Mouse (Mus musculus) neural tube, embryonic 11.5 days (tissue): ENCODE measurements around the gene Emc7. TPM values are rescaled to one million over a fixed set of nuclear protein-coding genes. Genes with fewer than 3 reads are reported as not detected.
A peak's percentile ranks its signal among the peaks of the same experiment; 100 is the strongest.
"Not testable (repeated sequence)": the region's sequence is repeated elsewhere in the genome, so short reads cannot be mapped to it uniquely, and the experiment has no call there.

Experiments used
- ATAC-seq: fragments of 200-750 bp; cut with Nextera tagmentation; 2 replicates; pipeline ENCODE4 v1.8.0; 2017; ENCODE audit warnings: moderate number of reproducible peaks, mild to moderate bottlenecking, moderate TSS enrichment, moderate library complexity; ENCODE audit not compliant: insufficient read depth, low FRiP score, low TSS enrichment
- DNase-seq: peaks from one replicate; pipeline ENCODE4 v3.0.0-alpha.2; 2015; ENCODE audit warnings: low spot score
- H3K27ac ChIP-seq: fragments of 300-500 bp; sonication (generic); 2 replicates; pipeline ENCODE4 v1.5.1; 2014; ENCODE audit warnings: low read depth, mild to moderate bottlenecking, low read length
- H3K27me3 ChIP-seq: fragments of 300-500 bp; sonication (generic); 2 replicates; pipeline ENCODE4 v1.6.1; 2014; ENCODE audit warnings: mild to moderate bottlenecking, low read length, mixed read lengths; ENCODE audit not compliant: control insufficient read depth, insufficient read depth
- H3K36me3 ChIP-seq: fragments of 300-500 bp; sonication (generic); 2 replicates; pipeline ENCODE4 v1.6.1; 2014; ENCODE audit warnings: mild to moderate bottlenecking, low read length, moderate library complexity, mixed read lengths; ENCODE audit not compliant: control insufficient read depth, insufficient read depth
- H3K4me1 ChIP-seq: fragments of 300-500 bp; sonication (generic); 2 replicates; pipeline ENCODE4 v1.6.1; 2014; ENCODE audit warnings: low read length, mixed read lengths; ENCODE audit not compliant: control insufficient read depth, insufficient read depth
- H3K4me2 ChIP-seq: fragments of 300-500 bp; sonication (generic); 2 replicates; pipeline ENCODE4 v1.6.1; 2014; ENCODE audit warnings: low read depth, mild to moderate bottlenecking, moderate library complexity
- H3K4me3 ChIP-seq: fragments of 300-500 bp; sonication (generic); 2 replicates; pipeline ENCODE4 v1.5.1; 2014; ENCODE audit warnings: low read depth, low read length
- H3K9ac ChIP-seq: fragments of 300-500 bp; sonication (generic); 2 replicates; pipeline ENCODE4 v1.6.1; 2014; ENCODE audit warnings: mild to moderate bottlenecking, low read length
- H3K9me3 ChIP-seq: fragments of 300-500 bp; sonication (generic); 2 replicates; pipeline ENCODE4 v1.6.1; 2016; ENCODE audit warnings: low read length; ENCODE audit not compliant: control insufficient read depth
- WGBS: fragments of 180-500 bp; shearing (Covaris S2); extraction: QIAGEN DNeasy Blood & Tissue Kit; methylation state at CpG from one replicate; pipeline ENCODE4 v1.1.7; 2014; 5-methylcytosine and 5-hydroxymethylcytosine counted together
- polyA plus RNA-seq: library from polyadenylated mRNA; unstranded; fragments of >200 nt; fragmentation: Nextera tagmentation; extraction: Ambion mirVana; gene quantifications from 2 replicates; pipeline ENCODE4 v1.2.1, GENCODE M21; 2014

Emc7 gene
- polyA plus RNA-seq, 1 experiment from 2014 or later = 11.6 TPM

DNA sequence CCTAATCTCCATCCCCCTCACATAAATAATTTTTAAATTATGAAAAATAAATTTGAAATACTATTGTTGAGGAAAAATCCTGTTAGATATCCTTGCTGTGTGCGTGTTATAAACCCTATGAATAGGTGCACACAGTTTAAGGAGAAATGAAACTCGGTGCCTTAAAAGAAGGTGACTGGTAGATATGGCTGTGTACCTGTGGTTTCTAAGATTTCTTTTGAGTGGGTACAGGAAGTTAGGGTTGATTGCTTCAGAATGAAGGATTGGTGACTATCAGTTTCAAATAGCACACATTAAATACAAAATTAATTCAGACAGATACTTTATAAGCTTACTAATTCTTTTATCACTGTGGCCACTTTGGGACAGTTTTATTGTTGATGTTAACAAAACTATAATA, 17.2 kb upstream of the Emc7 start:
- Histone ChIP-seq H3K4me2 (no peak overlapping the region), H3K36me3 (no peaks in the 10 kb centered on the region), H3K27me3 (no peaks in the 10 kb centered on the region), H3K9me3 (no peaks in the 10 kb centered on the region), H3K4me1 (no peaks in the 10 kb centered on the region), H3K9ac (no peak overlapping the region), H3K4me3 (no peak overlapping the region), H3K27ac (no peak overlapping the region)
- ATAC-seq (no peak), DNase-seq (no peak)
- 84% methylated on average over 2 of the region's 2 CpGs for WGBS

DNA sequence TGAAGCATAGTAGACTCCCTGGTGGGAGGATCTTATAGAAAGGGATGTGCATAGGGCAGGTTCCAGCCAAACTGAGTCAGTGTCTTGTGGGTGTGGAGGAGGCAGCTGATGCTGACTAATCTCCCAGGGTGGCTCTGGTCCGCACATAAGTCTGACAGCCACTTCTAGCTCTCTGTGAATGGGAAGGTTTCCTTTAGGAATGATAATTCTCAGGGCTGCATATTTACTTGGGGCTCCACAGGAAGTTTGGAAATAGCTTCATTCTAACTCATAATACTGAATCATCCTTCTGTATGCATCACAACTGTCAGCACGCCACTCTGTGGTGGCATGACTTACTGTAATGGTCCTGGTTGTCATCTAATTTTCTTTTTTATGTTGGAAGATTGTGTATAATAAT, 11.3 kb upstream of the Emc7 start:
- no peak for ATAC-seq
- H3K36me3 ChIP-seq = no peaks in the 10 kb centered on the region
- no peaks in the 10 kb centered on the region for H3K9me3 ChIP-seq
- no peaks in the 10 kb centered on the region for H3K4me1 ChIP-seq
- H3K27ac ChIP-seq = no peak overlapping the region
- no peak overlapping the region for H3K4me2 ChIP-seq
- no peak overlapping the region for H3K4me3 ChIP-seq
- WGBS = 78% methylated on average over 2 of the region's 2 CpGs
- no peak overlapping the region for H3K9ac ChIP-seq
- no peak for DNase-seq
- no peaks in the 10 kb centered on the region for H3K27me3 ChIP-seq

DNA sequence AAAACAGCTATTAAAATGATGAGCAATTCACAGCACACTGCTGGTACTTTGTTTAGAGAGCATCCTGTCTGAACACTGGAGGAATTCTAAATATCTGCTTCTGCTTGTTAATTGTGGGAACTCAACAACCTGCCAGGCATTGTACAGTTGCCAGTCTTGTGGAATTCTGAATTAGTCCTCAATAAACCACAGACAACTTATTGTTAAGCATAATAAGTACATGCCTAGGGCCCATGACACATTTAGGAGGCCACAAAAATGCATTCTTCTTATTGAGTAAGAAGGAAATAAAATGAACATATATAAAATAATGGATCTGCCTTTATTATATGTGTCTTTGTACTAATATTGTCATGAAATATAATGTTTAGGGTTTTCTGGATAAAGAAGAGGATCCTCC, 9.3 kb upstream of the Emc7 start:
- no peaks in the 10 kb centered on the region for H3K36me3 ChIP-seq
- H3K4me3 ChIP-seq = no peak overlapping the region
- DNase-seq (no peak), ATAC-seq (no peak)
- H3K9me3 ChIP-seq = no peaks in the 10 kb centered on the region
- no peaks in the 10 kb centered on the region for H3K4me1 ChIP-seq
- H3K4me2 ChIP-seq = no peak overlapping the region
- H3K27ac ChIP-seq = no peak overlapping the region
- no peaks in the 10 kb centered on the region for H3K27me3 ChIP-seq
- H3K9ac ChIP-seq = no peak overlapping the region

DNA sequence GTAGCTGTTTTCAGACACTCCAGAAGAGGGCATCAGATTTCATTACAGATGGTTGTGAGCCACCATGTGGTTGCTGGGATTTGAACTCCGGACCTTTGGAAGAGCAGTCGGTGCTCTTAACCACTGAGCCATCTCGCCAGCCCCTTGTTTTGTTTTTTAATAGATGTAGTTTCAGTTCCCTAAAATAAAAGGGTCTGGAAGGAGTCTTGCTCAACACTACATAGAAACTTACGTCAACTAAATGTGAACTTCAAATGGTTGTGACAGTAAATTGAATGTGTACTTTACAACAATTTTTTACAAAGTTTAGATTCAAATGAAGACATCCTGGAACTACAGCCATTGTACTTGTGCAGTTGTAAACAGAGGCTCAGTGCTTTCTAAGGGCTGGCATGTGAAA, 6.8 kb upstream of the Emc7 start:
- H3K27me3 ChIP-seq, H3K4me2 ChIP-seq, H3K27ac ChIP-seq, H3K4me3 ChIP-seq, ATAC-seq, H3K4me1 ChIP-seq, H3K9me3 ChIP-seq, H3K9ac ChIP-seq, DNase-seq, H3K36me3 ChIP-seq: not testable (repeated sequence)
- 78% methylated on average over 4 of the region's 4 CpGs for WGBS

DNA sequence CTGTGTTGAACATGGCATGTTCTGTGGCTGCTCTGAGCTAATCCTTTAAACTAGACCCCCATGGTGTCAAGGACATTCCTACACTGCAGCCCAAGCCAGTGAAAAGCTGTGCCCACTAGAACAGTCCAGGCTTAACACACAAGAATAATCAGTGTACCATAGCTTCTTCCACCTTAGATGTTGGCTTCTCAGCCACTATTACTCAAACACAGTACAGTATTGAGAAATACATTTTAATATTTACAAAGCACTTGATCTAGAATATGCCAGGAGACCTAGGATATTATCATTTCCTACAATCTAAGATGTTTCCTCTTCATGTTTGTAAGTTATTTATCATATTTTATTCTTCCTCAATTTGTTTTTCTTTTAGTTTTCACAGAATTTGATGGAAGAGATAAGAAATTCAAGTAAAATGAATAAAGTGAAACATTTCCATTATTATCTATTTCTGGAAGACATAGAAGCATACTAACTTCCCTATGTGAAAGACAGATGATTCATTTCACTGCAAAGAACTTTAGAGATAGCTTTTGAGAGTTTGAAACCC, 6.2 kb upstream of the Emc7 start:
- no peak overlapping the region for H3K9ac ChIP-seq
- DNase-seq = no peak

DNA sequence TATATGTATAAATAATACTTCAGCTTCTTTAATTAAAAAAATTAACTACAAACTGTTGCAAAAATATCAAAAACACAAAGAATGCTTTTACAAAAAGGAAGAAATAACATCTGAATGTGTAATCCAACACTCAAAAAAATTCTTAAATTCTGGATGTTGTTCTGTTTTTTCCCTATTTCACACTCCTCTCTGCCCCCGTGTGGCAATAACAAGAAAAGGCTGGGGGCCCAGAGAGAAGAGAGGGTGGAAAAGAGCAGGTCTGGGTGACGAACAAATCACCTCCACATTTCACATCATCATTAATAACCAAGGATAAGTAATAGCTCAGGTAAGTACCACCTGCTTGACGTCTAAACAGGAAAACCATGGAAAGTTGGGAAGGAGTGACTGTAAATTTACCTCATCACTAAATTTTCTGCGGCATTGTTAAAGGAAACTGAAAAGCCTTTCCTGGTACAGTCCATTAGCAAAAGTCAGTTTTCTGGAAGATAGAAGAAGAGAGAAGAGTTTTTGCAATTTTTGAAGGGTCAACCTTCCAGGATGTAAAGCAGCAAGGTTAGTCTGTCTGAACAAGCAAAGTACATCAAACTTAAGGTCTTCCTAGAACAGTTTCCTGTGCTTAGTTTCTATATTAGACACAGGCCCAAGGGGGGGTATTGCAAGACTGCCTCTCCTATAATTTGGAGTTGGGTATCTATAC, 5.0 kb upstream of the Emc7 start:
- no peak for DNase-seq
- H3K36me3 ChIP-seq = no peaks in the 10 kb centered on the region
- WGBS = 33% methylated on average over 4 of the region's 4 CpGs

More for the DNA sequence above, 6.2 kb upstream of the Emc7 start:
- ATAC-seq = no peak
- Histone ChIP-seq H3K36me3 (no peaks in the 10 kb centered on the region), H3K4me3 (no peak overlapping the region), H3K9me3 (no peaks in the 10 kb centered on the region), H3K27me3 (no peaks in the 10 kb centered on the region), H3K4me1 (no peaks in the 10 kb centered on the region), H3K27ac (no peak overlapping the region), H3K4me2 (no peak overlapping the region)

DNA sequence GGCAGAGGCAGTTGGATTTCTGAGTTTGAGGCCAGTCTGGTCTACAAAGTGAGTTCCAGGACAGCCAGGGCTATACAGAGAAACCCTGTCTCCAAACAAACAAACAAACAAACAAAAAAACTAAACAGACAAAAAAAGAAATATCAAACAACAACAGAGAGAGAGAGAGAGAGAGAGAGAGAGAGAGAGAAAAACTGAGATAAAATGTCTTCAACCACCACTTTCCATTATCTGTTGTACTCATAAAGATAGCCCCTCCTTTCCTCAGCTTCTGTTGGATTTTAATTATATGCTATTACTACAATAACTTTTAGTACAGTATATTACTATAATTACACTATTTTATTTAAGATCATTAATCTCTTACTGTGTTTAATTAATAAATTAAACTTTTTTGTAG, 2.3 kb upstream of the Emc7 start:
- not testable (repeated sequence) for ATAC-seq, H3K4me3 ChIP-seq, H3K9me3 ChIP-seq, DNase-seq, H3K9ac ChIP-seq, H3K36me3 ChIP-seq, H3K4me2 ChIP-seq, H3K27ac ChIP-seq, H3K4me1 ChIP-seq, H3K27me3 ChIP-seq

More for the DNA sequence above, 5.0 kb upstream of the Emc7 start:
- H3K4me3 ChIP-seq = no peak overlapping the region
- H3K4me2 ChIP-seq = no peak overlapping the region
- ATAC-seq = no peak
- no peaks in the 10 kb centered on the region for H3K27me3 ChIP-seq
- H3K4me1 ChIP-seq = no peaks in the 10 kb centered on the region
- no peak overlapping the region for H3K27ac ChIP-seq
- no peak overlapping the region for H3K9ac ChIP-seq
- H3K9me3 ChIP-seq = no peaks in the 10 kb centered on the region

DNA sequence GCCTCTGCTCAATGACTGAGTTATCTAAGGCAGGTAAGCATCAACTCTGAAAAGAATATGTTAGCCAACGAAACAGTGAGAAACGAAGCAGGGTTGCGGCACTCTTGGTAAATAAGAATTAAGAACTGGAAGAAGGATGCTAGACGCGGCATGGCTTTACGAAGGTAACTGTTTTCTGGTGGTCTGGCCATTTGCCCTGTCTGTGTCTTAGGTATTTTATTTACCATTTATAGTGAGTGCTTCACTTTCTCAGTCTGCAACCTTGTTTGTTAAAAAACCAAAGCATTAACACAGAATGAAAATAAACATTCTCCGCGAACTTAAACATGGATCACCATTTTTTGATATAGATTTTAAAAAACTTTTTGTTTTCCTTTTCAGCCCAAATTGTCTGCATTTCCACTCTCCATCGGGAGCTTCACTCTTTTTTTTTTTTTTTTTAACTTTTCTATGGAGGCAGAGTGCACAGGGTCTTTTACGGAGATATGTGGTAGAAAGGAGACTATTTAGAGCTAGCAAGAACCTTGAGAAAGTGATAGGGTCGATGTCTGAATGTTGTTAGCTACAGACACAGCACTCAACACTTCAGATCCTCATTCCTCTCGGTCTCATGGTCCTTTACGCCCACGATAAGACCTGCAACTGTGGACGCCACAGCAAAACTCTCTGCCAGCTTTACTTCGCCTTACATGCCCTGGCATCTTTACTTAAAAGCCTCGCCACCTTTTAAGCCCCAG, 504 bp upstream of the Emc7 start:
- Histone ChIP-seq H3K4me2 (peak overlapping the region; percentile 48), H3K9ac (peak overlapping the region; percentile 79), H3K4me3 (peak overlapping the region; percentile 80), H3K36me3 (no peaks in the 10 kb centered on the region), H3K9me3 (no peaks in the 10 kb centered on the region), H3K27me3 (no peaks in the 10 kb centered on the region), H3K4me1 (no peaks in the 10 kb centered on the region; the same call in 1 of the 2 replicates), H3K27ac (no peak overlapping the region)
- ATAC-seq (peak; percentile 54; the same call in 1 of the 2 replicates), DNase-seq (no peak)
- WGBS = 32% methylated on average over 17 of the region's 17 CpGs

DNA sequence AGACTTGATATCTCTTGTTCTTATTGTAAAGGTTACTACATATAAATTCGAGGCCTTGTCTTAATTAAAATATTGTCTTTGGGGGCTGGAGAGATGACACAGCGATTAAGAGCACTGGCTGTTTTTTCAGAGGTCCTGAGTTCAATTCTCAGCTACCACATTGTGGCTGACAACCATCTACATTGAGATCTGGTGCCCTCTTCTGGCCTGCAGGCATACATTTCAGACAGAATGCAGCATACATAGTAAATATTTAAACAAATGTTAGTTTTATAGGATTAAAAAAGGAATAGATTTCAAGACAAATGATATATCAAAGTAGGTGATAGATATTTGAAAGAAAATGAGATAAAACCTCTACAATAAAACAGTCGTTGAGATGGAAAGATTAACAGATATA, 5.8 kb downstream of the Emc7 start:
- Histone ChIP-seq H3K4me2 (no peak overlapping the region), H3K9ac (no peak overlapping the region), H3K36me3 (peaks cover 4% of the 10 kb centered on the region; the same call in 1 of the 2 replicates), H3K9me3 (no peaks in the 10 kb centered on the region), H3K27me3 (no peaks in the 10 kb centered on the region), H3K4me1 (no peaks in the 10 kb centered on the region; the same call in 1 of the 2 replicates), H3K4me3 (no peak overlapping the region), H3K27ac (no peak overlapping the region)
- DNase-seq (no peak), ATAC-seq (no peak)
- 91% methylated on average over 3 of the region's 3 CpGs for WGBS
